Mouse (Mus musculus) forebrain, embryonic 11.5 days (tissue): ENCODE results near the gene Trpv3. TPM values are rescaled to one million over a fixed set of nuclear protein-coding genes. Genes with fewer than 3 reads are reported as not detected.
A peak's percentile ranks its signal among the peaks of the same experiment; 100 is the strongest.

ENCODE experiments used
- ATAC-seq: fragments of 200-750 bp; cut with Nextera tagmentation; replicated peaks from 2 replicates; pipeline ENCODE4 v1.8.0; 2017; ENCODE audit warnings: moderate TSS enrichment; ENCODE audit not compliant: low FRiP score
- DNase-seq: peaks from one replicate; pipeline ENCODE4 v3.0.0-alpha.2; 2017; ENCODE audit warnings: low spot score
- H3K27ac ChIP-seq: fragments of 300-500 bp; sonication (generic); 2 replicates; pipeline ENCODE4 v1.5.1; 2014; ENCODE audit warnings: low read depth, low read length
- H3K27me3 ChIP-seq: fragments of 300-500 bp; sonication (generic); 2 replicates; pipeline ENCODE4 v1.6.1; 2014; ENCODE audit warnings: mild to moderate bottlenecking, low read length, mixed read lengths; ENCODE audit not compliant: control insufficient read depth, insufficient read depth
- H3K36me3 ChIP-seq: fragments of 300-500 bp; sonication (generic); 2 replicates; pipeline ENCODE4 v1.6.1; 2014; ENCODE audit warnings: mild to moderate bottlenecking, low read length, moderate library complexity, mixed read lengths; ENCODE audit not compliant: control insufficient read depth, insufficient read depth
- H3K4me1 ChIP-seq: fragments of 300-500 bp; sonication (generic); replicated peaks from 2 replicates; pipeline ENCODE4 v1.6.1; 2014; ENCODE audit warnings: low read length, mixed read lengths; ENCODE audit not compliant: control insufficient read depth, insufficient read depth
- H3K4me2 ChIP-seq: fragments of 300-500 bp; sonication (generic); 2 replicates; pipeline ENCODE4 v1.6.1; 2014; ENCODE audit warnings: low read depth, mild to moderate bottlenecking, low read length, moderate library complexity, mixed read lengths; ENCODE audit not compliant: severe bottlenecking
- H3K4me3 ChIP-seq: fragments of 300-500 bp; sonication (generic); 2 replicates; pipeline ENCODE4 v1.5.1; 2014; ENCODE audit warnings: low read depth, low read length
- H3K9ac ChIP-seq: fragments of 300-500 bp; sonication (generic); 2 replicates; pipeline ENCODE4 v1.6.1; 2014; ENCODE audit warnings: low read length
- H3K9me3 ChIP-seq: fragments of 300-500 bp; sonication (generic); 2 replicates; pipeline ENCODE4 v1.6.1; 2016; ENCODE audit warnings: low read length, mixed read lengths; ENCODE audit not compliant: control insufficient read depth
- WGBS: fragments of 180-500 bp; shearing (Covaris S2); extraction: QIAGEN DNeasy Blood & Tissue Kit; methylation state at CpG from one replicate; pipeline ENCODE4 v1.1.7; 2014; 5-methylcytosine and 5-hydroxymethylcytosine counted together
- polyA plus RNA-seq: library from polyadenylated mRNA; unstranded; fragments of >200 nt; fragmentation: Nextera tagmentation; extraction: Ambion mirVana; gene quantifications from 2 replicates; pipeline ENCODE4 v1.2.1, GENCODE M21; 2014

Gene Trpv3
- polyA plus RNA-seq, 1 experiment from 2014 or later = not detected

DNA sequence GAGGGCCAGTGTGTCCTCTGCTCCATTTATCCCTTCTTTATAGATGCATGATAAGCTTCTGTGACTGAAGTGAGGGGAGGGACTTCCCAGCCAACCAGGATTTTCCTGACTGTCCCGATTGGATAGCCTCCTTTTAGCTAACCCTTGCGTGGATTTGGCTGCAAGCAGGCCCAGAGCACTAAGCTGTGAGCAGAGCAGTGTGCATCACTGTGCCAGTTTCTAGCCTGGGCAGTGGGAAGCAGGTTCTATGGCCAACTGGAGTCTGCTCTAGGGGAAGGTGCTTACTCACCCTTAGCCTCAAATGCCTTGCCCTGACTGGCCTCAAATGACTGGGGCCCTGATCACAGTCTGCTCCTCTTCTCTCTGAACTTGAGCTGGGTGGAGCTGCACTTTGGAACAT is 7.6 kb downstream of the Trpv3 start:
- DNase-seq = no peak
- no peak for ATAC-seq
- Histone ChIP-seq H3K27ac (no peak overlapping the region), H3K4me3 (no peak overlapping the region), H3K9me3 (no peaks in the 10 kb centered on the region), H3K27me3 (no peaks in the 10 kb centered on the region), H3K9ac (no peak overlapping the region), H3K4me1 (no peaks in the 10 kb centered on the region), H3K36me3 (no peaks in the 10 kb centered on the region), H3K4me2 (no peak overlapping the region)
- WGBS = 28% methylated on average over 2 of the region's 2 CpGs

DNA sequence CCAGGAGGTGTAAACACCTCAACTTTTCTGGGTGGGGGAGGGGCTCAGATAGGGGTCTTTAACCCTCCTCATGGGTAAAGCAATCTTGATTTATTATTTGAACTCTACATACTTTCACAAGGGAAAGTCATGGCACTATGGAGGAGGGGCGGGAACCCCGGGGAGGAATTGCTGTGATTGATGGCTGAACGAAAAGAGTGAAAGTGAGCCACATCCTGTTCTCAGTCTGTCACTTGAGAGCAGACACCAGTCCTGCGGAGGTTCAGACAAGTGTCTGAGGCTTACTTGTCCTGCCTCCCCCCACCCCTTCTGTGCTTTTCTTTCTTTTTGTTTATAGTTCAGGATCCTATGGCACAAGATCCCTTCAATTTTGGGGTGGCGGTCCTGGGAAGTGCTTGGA is 13.5 kb downstream of the Trpv3 start:
- H3K9ac ChIP-seq = no peak overlapping the region
- no peak for DNase-seq
- no peak for ATAC-seq
- H3K9me3 ChIP-seq = no peaks in the 10 kb centered on the region
- no peak overlapping the region for H3K4me3 ChIP-seq
- H3K27ac ChIP-seq = no peak overlapping the region
- no peaks in the 10 kb centered on the region for H3K4me1 ChIP-seq
- no peaks in the 10 kb centered on the region for H3K36me3 ChIP-seq
- no peak overlapping the region for H3K4me2 ChIP-seq
- no peaks in the 10 kb centered on the region for H3K27me3 ChIP-seq
- 79% methylated on average over 5 of the region's 5 CpGs for WGBS

DNA sequence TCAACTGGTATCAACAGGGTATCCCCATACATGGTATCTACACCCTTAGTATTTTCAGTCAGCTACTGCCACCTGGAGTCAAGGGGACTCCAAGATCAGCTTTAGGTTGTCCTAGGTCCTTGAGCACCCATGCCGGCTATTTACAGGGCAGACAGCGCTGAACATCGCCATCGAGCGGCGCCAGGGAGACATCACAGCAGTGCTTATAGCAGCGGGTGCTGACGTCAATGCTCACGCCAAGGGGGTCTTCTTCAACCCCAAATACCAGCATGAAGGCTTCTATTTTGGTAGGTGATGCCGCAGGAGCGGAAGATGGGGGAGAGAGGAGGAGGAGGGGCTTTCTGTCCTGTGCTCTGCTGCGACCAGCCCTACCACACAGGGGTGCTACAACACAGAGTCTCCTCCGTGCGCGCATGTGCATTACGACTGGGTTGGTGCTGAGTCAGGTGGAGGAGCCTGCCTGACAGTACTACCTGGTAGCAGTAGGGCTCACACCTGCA is 14.4 kb downstream of the Trpv3 start:
- no peaks in the 10 kb centered on the region for H3K27me3 ChIP-seq
- H3K4me1 ChIP-seq = no peaks in the 10 kb centered on the region
- no peaks in the 10 kb centered on the region for H3K9me3 ChIP-seq
- ATAC-seq (peak; percentile 61), DNase-seq (peak; percentile 71)
- peak overlapping the region; percentile 48 for H3K4me2 ChIP-seq
- no peaks in the 10 kb centered on the region for H3K36me3 ChIP-seq
- H3K27ac ChIP-seq = no peak overlapping the region
- peak overlapping the region; percentile 23 for H3K4me3 ChIP-seq
- 7% methylated on average over 16 of the region's 16 CpGs for WGBS
- H3K9ac ChIP-seq = 0 out of 2 replicates have a peak overlapping the region, but pooled peaks have one; percentile 41

DNA sequence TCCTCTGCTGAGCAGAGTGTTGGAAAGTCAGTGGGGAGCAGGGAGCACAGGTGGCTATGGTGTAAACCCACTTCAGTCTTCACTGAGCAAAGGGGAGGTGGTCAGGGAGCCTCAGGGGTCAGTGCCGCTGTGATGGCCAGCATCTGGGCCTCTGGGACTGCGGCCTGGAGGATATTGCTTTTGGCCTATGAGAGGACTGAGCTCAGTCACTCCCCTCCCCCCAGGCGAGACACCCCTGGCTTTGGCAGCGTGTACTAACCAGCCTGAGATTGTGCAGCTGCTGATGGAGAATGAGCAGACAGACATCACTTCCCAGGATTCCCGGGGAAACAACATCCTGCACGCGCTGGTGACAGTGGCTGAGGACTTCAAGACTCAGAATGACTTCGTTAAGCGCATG is 16.2 kb downstream of the Trpv3 start:
- Histone ChIP-seq H3K9me3 (no peaks in the 10 kb centered on the region), H3K27me3 (no peaks in the 10 kb centered on the region), H3K4me2 (no peak overlapping the region), H3K9ac (no peak overlapping the region), H3K4me1 (no peaks in the 10 kb centered on the region), H3K4me3 (no peak overlapping the region), H3K36me3 (no peaks in the 10 kb centered on the region), H3K27ac (no peak overlapping the region)
- DNase-seq (no peak), ATAC-seq (no peak)
- WGBS = 81% methylated on average over 9 of the region's 9 CpGs

DNA sequence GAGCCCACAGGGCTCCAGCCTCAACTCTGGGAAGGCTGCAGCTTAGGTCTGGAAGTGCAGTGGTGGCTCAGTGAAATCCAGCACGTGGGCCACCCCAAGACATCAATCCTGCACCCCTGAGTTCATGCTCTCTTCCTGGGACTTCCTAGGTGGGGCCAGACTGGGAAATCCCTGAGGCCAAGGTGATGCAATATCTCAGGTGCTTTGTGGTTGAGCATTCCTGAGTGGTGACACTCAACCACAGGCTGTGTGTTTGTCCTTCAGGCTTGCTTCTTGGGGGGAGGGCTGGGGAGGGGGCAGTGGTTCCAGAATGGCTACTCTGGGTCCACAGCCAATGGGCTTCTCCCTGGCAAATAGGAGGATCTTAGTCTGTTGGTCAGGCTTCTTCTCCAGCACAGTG is 16.7 kb downstream of the Trpv3 start:
- no peaks in the 10 kb centered on the region for H3K4me1 ChIP-seq
- no peak overlapping the region for H3K9ac ChIP-seq
- no peak for DNase-seq
- no peaks in the 10 kb centered on the region for H3K9me3 ChIP-seq
- no peaks in the 10 kb centered on the region for H3K27me3 ChIP-seq
- no peak overlapping the region for H3K27ac ChIP-seq
- 50% methylated on average over 1 of the region's 1 CpGs for WGBS
- no peak overlapping the region for H3K4me2 ChIP-seq
- H3K4me3 ChIP-seq = no peak overlapping the region
- no peak for ATAC-seq
- H3K36me3 ChIP-seq = no peaks in the 10 kb centered on the region

DNA sequence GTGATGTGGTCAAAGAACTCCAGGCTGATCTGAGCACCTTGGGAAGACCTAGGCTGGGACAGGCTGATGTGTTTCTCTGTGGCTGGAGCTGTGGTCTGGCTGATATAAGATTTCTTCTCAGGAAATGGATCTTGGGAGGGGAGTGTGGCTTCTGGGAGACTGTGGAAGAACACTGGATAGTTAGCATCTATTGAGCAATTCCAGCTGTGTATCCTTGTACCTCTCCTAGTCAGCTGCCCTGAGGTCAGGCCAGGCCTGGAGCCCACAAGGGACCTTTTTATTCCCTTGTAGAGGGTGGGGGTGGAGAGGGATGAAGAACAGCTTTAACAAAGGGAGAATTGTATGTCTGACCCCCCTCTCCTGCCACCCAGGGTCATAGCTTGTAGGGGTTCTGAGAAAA is 17.2 kb downstream of the Trpv3 start:
- Histone ChIP-seq H3K4me1 (no peaks in the 10 kb centered on the region), H3K36me3 (no peaks in the 10 kb centered on the region), H3K27me3 (no peaks in the 10 kb centered on the region), H3K9me3 (no peaks in the 10 kb centered on the region), H3K4me2 (no peak overlapping the region), H3K27ac (no peak overlapping the region), H3K9ac (no peak overlapping the region), H3K4me3 (no peak overlapping the region)
- DNase-seq (no peak), ATAC-seq (no peak)

DNA sequence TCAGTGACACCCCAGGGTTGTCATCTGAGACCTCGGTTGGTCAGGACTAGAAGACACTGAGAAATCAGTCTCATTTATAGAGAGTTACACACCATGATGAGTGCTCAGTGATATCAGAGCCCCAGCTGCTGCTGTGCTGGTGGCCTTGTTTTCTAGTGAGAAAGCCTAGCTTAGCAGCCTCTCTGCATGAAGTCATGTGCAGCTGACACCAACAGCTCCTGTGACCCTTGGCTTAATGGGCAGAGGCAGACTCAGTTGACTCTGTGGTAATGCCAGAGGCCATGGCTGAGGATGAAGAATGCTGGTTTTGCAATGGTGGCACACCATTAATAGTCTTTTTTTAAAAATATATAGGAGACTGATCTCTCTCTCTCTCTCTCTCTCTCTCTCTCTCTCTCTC is 22.4 kb downstream of the Trpv3 start:
- H3K4me2 ChIP-seq = no peak overlapping the region
- ATAC-seq = no peak
- no peak for DNase-seq
- H3K4me1 ChIP-seq = no peaks in the 10 kb centered on the region
- no peak overlapping the region for H3K4me3 ChIP-seq
- 80% methylated on average over 1 of the region's 1 CpGs for WGBS
- no peaks in the 10 kb centered on the region for H3K9me3 ChIP-seq
- no peaks in the 10 kb centered on the region for H3K27me3 ChIP-seq
- no peak overlapping the region for H3K9ac ChIP-seq
- no peaks in the 10 kb centered on the region for H3K36me3 ChIP-seq
- no peak overlapping the region for H3K27ac ChIP-seq

DNA sequence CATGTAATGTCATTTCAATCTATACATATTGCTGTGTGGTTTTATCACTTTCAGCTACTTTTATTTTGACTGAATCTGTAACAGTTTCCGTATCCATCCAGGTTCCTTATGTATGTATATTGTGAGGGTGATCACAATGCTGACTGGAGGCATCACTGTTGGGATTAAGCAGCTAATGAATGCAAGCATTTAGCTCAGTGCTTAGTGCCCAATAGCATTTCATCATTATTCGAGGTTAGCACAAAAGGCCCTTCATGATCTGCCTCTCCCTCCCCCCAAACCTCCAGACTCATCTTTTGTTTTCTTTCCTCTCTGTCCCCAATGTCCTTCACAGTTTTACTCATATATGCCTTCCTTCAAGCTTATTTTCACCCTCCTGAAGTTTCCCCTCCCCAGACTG is 35.9 kb downstream of the Trpv3 start:
- H3K9ac ChIP-seq = no peak overlapping the region
- H3K4me2 ChIP-seq = no peak overlapping the region
- no peaks in the 10 kb centered on the region for H3K9me3 ChIP-seq
- ATAC-seq (no peak), DNase-seq (no peak)
- no peaks in the 10 kb centered on the region for H3K36me3 ChIP-seq
- no peak overlapping the region for H3K4me3 ChIP-seq
- H3K4me1 ChIP-seq = no peaks in the 10 kb centered on the region
- H3K27ac ChIP-seq = no peak overlapping the region
- 19% methylated on average over 2 of the region's 2 CpGs for WGBS
- H3K27me3 ChIP-seq = no peaks in the 10 kb centered on the region

DNA sequence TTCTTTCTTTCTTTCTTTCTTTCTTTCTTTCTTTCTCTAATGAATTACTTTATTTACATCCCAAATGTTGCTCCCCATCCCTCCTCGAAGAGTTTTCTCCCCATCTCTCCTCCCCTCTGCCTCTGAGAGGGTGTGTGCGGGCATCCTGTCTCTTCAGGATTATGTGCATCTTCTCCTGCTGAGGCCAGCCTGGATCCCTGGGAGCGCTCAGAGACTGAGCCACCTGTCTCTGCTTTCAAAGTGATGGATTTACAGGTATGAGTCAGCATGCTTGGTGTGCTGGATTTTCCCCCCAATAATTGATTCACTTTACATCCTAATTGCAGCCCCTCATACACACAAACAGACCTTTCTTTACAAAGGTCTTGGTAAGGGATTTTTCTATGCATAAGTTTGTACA is 48.8 kb downstream of the Trpv3 start:
- WGBS = 40% methylated on average over 3 of the region's 3 CpGs

More for the DNA sequence above, 48.8 kb downstream of the Trpv3 start:
- no peaks in the 10 kb centered on the region for H3K27me3 ChIP-seq
- no peaks in the 10 kb centered on the region for H3K36me3 ChIP-seq
- H3K9me3 ChIP-seq = no peaks in the 10 kb centered on the region
- no peak for ATAC-seq
- no peak for DNase-seq
- H3K4me2 ChIP-seq = no peak overlapping the region
- H3K9ac ChIP-seq = no peak overlapping the region
- H3K4me1 ChIP-seq = no peaks in the 10 kb centered on the region
- no peak overlapping the region for H3K27ac ChIP-seq
- H3K4me3 ChIP-seq = no peak overlapping the region
